Mouse (Mus musculus) kidney, adult 2 months (tissue): ENCODE measurements around the gene Kcnk4. TPM values are rescaled to one million over a fixed set of nuclear protein-coding genes. Genes with fewer than 3 reads are reported as not detected.

ENCODE experiments used
- DNase-seq: peaks from one replicate; pipeline ENCODE4 v3.0.0; 2021
- H3K27ac ChIP-seq: fragments of 200-500 bp; 2 replicates; pipeline ENCODE4 v1.5.1; 2012; ENCODE audit warnings: low read depth, low read length, control low read depth, inconsistent platforms; ENCODE audit not compliant: insufficient read depth
- H3K27me3 ChIP-seq: fragments of 200-500 bp; replicated peaks from 2 replicates; pipeline ENCODE4 v1.6.1; 2012; ENCODE audit warnings: mild to moderate bottlenecking, moderate library complexity, low read length, inconsistent platforms; ENCODE audit not compliant: control insufficient read depth, insufficient read depth
- H3K36me3 ChIP-seq: fragments of 200-500 bp; 2 replicates; pipeline ENCODE4 v1.6.1; 2012; ENCODE audit warnings: mild to moderate bottlenecking, moderate library complexity, low read length, inconsistent platforms; ENCODE audit not compliant: control insufficient read depth, insufficient read depth
- H3K4me1 ChIP-seq: fragments of 200-500 bp; 2 replicates; pipeline ENCODE4 v1.6.1; 2011; ENCODE audit warnings: low read length; ENCODE audit not compliant: control insufficient read depth, insufficient read depth
- H3K4me3 ChIP-seq: fragments of 200-500 bp; 2 replicates; pipeline ENCODE4 v1.5.1; 2011; ENCODE audit warnings: mild to moderate bottlenecking, low read depth, low read length, control low read depth; ENCODE audit not compliant: insufficient read depth
- CTCF ChIP-seq: fragments of 200-500 bp; conservative IDR thresholded peaks from 2 replicates; pipeline ENCODE4 v1.5.1; 2011; ENCODE audit warnings: low read depth, mild to moderate bottlenecking, control low read depth, low read length, moderate library complexity, mixed read lengths; ENCODE audit not compliant: insufficient read depth, insufficient read length
- POLR2A ChIP-seq: fragments of 200-500 bp; IDR thresholded peaks from one replicate; pipeline ENCODE4 v1.6.1; 2011; ENCODE audit warnings: low read depth, low read length, control low read depth
- WGBS: fragments of 180-500 bp; shearing (Covaris S2); methylation state at CpG from one replicate; pipeline ENCODE4 v1.1.7; 2018; 5-methylcytosine and 5-hydroxymethylcytosine counted together
- polyA plus RNA-seq: library from polyadenylated mRNA; depleted of rRNA; stranded (reverse); fragments of >200 nt; gene quantifications from 2 replicates; pipeline ENCODE4 v1.2.3, GENCODE M21; 2012

The Kcnk4 gene
- polyA plus RNA-seq, 1 experiment, result 0.08 TPM

DNA sequence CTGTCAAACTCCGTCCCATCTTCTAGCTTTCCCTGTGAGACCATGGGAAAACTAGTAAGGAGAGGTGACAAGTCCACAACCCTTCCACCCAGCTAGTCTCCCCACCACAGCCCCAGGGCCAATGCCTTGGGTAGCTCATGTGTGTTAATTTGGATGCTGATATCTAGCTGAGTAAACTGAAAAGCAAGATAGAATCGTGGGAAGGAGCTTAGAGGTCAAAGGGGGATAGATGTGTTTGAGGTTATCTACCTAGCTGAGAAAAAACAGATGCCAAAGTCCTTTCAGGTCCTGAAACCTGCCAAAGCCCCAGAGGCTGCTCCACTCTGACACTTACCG, 44.3 kb upstream of the Kcnk4 start:
- no peak for DNase-seq
- TF ChIP-seq POLR2A, result no peak
- TF ChIP-seq CTCF, result no peak
- 45% methylated on average over 3 of the region's 3 CpGs for WGBS
- no peak overlapping the region for H3K4me3 ChIP-seq
- H3K4me1 ChIP-seq, result peaks cover 18% of the 10 kb centered on the region; the same call in 1 of the 2 replicates
- no peak overlapping the region for H3K27ac ChIP-seq
- no peaks in the 10 kb centered on the region for H3K36me3 ChIP-seq
- no peaks in the 10 kb centered on the region for H3K27me3 ChIP-seq

DNA sequence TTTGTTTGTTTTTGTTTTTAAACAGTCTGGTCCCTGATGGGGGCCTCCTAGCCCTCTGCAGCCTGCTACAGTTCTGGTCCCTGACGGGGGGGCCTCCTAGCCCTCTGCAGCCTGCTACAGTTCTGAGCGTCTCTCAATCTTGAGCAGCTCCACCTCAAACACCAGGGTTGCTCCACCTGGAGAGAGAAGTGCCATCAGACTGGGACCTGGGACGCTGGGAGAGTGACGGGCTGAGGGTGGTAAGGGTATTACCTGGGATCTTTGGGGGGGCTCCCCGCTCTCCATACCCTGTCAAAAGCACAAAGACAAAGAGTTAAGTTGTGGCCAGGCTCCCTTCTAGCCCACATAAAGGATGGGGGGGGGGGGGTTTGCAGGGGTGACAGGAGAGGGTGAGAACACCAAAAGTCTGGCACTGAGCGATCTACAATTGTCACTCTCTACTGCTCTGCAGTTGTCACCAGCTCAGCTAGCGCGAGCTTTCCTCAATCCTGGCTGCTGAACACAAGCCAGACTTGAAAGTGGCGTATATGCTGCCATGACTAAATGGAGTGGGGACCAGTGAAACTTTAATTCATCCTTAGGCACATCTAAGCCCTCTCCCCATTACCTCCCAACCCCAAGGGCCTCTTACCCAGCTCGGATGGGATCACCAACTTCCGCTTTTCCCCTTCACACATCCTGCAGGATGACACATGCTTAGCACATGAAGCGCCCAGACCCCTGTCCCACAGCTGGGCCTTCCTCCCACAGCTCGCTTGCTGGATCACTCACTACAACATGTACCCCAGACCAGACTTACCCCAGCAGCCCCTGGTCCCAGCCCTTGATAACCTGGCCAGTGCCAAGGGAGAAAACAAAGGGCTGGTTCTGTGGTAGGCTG, 43.7 kb upstream of the Kcnk4 start:
- WGBS, result 89% methylated on average over 13 of the region's 13 CpGs

DNA sequence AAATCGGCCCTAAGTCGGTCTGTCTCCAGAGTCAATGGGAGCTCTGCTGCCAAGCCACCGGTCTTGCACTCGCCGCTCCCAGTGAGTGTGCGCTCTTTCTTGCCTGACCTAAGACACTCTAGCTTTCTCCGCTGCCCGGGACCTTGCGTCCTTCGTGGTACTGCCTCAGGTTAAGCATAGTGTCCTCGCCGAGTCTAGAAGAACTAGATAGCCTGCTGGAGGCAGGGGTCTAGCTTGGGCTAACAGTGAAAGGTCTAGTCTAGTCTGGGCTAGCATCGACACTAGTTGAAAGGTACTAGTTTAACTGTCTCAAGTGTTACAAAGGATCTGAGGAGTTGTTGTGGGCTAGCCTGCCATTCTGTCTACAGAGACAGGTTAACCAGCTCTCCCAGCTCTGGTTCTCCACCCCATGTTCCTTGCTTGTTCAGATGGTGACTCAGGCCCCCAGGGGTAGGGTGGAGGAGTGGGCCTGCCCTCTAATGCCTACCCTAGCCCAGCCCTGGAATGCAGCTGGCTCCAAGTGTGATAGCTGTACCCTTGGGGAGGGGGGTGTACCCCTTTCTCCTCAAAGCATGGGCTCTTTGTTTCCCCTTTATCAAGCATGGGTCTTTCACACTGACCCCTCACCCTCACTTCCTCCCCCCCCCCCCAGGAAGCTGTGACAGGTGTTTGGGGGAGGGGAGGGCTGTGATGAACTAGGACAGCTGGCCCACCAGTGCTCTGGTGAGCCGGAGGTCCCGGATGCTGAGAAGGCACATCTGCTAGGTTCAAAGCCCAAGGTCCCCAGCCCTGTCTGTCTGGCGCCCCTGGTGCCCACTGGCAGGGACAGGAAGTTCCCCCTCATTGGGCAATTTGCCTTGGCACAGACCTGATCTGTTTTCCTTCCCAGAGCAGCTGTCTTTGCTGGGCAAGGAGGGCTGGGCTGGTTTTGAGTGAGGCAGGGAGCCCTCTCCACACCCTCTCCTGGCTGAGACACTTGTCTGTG, 41.5 kb upstream of the Kcnk4 start, which contains the start of gene Plcb3:
TSS of gene Plcb3 (minus strand) at position 934 of the 985 bp plus-strand sequence.
- DNase-seq, result peak; percentile 54
- no peaks in the 10 kb centered on the region for H3K27me3 ChIP-seq
- 1% methylated on average over 16 of the region's 16 CpGs for WGBS
- TF ChIP-seq CTCF (0 out of 2 replicates have a peak, but pooled peaks have one; percentile 16), POLR2A (no peak)
- peaks cover 15% of the 10 kb centered on the region; the same call in 1 of the 2 replicates for H3K4me1 ChIP-seq
- peak within 1 kb of the TSS; percentile 84 for H3K4me3 ChIP-seq
- H3K36me3 ChIP-seq, result no peaks in the 10 kb centered on the region
- peak within 1 kb of the TSS; percentile 77 for H3K27ac ChIP-seq

More for the DNA sequence above, 43.7 kb upstream of the Kcnk4 start:
- Histone ChIP-seq H3K36me3 (no peaks in the 10 kb centered on the region), H3K27me3 (no peaks in the 10 kb centered on the region), H3K4me3 (no peak overlapping the region), H3K4me1 (peaks cover 18% of the 10 kb centered on the region; the same call in 1 of the 2 replicates), H3K27ac (no peak overlapping the region)
- no peak for DNase-seq
- TF ChIP-seq CTCF, result no peak
- TF ChIP-seq POLR2A, result no peak

DNA sequence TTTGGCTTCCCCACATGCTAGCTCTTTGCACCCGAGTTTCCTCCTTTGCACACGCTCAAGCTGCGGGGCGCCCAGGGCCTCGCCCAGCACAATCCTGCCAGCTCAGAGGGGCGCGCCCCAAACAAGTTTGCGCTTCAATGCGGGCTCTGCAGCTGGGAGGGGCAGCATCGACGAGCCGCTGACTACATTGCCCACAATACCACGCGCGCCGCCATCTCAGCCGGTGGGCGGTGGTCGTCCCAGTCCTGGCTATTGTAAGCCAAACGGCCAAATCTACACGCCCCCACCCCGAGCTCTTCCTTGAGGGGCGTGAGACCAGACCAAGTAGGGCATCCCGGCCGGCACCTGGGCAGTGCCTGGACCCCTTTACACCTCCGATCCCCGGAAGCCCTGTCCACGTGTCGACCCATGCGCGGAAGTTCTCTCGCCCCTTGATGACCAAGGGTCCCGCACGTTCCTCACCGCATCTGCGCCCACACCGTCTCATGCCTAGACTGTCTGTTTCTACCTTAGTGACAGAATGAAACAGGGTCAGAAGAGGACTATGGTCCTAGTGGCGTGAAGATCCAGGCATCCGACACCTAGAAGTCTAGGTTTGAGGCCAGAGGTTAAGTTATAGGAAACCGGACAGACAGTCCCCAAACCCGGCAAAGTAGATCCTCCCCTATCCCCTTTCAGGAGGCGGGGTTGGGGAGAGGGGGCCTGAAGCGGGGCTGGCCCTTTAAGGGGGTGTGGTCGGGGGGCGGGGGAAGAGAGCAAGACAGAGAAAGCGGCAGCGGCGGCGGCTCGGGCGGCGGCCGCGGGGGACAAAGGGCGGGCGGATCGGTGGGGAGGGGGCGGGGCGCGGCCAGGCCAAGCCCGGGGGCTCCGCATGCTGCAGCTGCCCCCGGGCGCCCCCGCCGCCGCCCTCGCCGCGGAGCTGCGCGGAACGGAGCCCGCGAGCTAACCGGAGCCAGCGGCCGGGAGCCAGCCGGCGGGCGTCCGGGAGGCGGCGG, 40.2 kb upstream of the Kcnk4 start, which contains the start of gene Ppp1r14b:
TSS of gene Ppp1r14b (plus strand) at position 758 of the 995 bp plus-strand sequence.
- peak within 1 kb of the TSS; percentile 77 for H3K27ac ChIP-seq
- H3K4me3 ChIP-seq, result peak within 1 kb of the TSS; percentile 84
- DNase-seq, result peak; percentile 80
- no peaks in the 10 kb centered on the region for H3K27me3 ChIP-seq
- no peaks in the 10 kb centered on the region for H3K36me3 ChIP-seq
- WGBS, result 1% methylated on average over 82 of the region's 84 CpGs
- H3K4me1 ChIP-seq, result peaks cover 19% of the 10 kb centered on the region; the same call in 1 of the 2 replicates
- TF ChIP-seq CTCF (no peak), POLR2A (no peak)

DNA sequence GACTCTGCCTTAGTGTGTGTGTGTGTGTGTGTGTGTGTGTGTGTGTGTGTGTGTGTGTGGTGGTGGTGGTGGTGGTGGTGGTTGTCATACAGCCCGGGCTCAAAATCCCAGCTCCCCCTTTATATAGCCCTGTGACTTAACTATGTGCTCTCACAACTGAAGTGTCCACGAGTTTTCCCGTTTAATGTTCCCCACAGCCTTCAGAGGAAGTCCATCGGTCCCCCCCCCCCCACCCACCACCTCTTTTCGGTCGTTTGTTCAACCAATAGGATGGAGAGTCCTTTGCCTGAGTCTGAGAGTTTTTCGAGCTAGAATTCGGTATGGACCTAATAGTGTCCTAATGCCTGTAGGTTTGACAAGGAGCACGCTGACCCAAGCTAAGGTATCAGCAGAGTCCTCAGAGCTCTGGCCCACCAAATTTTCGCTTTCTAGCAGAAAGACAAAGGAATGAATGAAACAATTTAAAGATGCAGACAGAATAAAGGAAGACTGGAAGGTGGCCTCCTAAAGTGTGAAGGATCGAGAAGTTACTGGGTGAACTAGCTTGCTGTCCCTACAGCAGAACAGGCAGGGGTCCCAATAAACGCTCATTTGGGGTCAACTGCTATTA, 39.4 kb upstream of the Kcnk4 start:
- H3K4me1 ChIP-seq, result peaks cover 16% of the 10 kb centered on the region; the same call in 1 of the 2 replicates
- DNase-seq, result no peak
- no peak overlapping the region for H3K4me3 ChIP-seq
- WGBS, result 38% methylated on average over 12 of the region's 12 CpGs
- H3K27me3 ChIP-seq, result no peaks in the 10 kb centered on the region
- no peak overlapping the region for H3K27ac ChIP-seq
- no peaks in the 10 kb centered on the region for H3K36me3 ChIP-seq
- TF ChIP-seq POLR2A (no peak), CTCF (no peak)
